Comparison of ENCODE assay signal across 9 mouse cellular contexts in genomic region chr15:3271216-3271615, GRCm38 (mm10). TPM values are rescaled to one million over a fixed set of nuclear protein-coding genes. Genes with fewer than 3 reads are reported as not detected.
DNase-seq lines count a peak whose midpoint lies in the region; ATAC-seq and TF ChIP-seq lines count a peak whose summit lies in the region.
"Had no signal": no experiment of that assay in that cellular context is flagged by ENCODE, and none has a peak within 500 bp of the region (broad histone marks: within the 10 kb centered on the region; RNA-seq: fewer than 3 reads in every experiment).

No protein-coding gene starts in this region.

- peak overlapping the region; percentile 97 for H3K27ac ChIP-seq in gastrocnemius, adult 2 months
- peak overlapping the region; percentile 36; the same call in 1 of the 2 replicates for H3K27ac ChIP-seq in embryonic facial prominence, embryonic 13.5 days
- H3K27ac ChIP-seq in hindbrain, embryonic 16.5 days (ENCODE audit: low read depth, low read length), result 0 out of 2 replicates have a peak overlapping the region, but pooled peaks have one; percentile 31
- H3K27ac ChIP-seq in liver, embryonic 15.5 days (replicated peaks), result peak overlapping the region; percentile 74
- no peak overlapping the region for H3K27ac ChIP-seq in neural tube, embryonic 15.5 days (replicated peaks)

- ATAC-seq in embryonic facial prominence, embryonic 13.5 days (ENCODE audit: insufficient number of reproducible peaks, insufficient read depth, low FRiP score, low TSS enrichment, low read depth), result no peak
- ATAC-seq in hindbrain, embryonic 16.5 days, result no peak
- 0 out of 2 replicates have a peak, but pooled peaks have one; percentile 6 for ATAC-seq in liver, embryonic 15.5 days (ENCODE audit: insufficient read depth)
- peak; percentile 29; the same call in 1 of the 2 replicates for ATAC-seq in neural tube, embryonic 15.5 days (ENCODE audit: low FRiP score)

- peak overlapping the region; percentile 58; the same call in 1 of the 2 replicates for H3K9ac ChIP-seq in embryonic facial prominence, embryonic 13.5 days
- H3K9ac ChIP-seq in hindbrain, embryonic 16.5 days (ENCODE audit: low read depth, low read length), result peak overlapping the region; percentile 46
- H3K9ac ChIP-seq in liver, embryonic 15.5 days, result peak overlapping the region; percentile 49
- H3K9ac ChIP-seq in neural tube, embryonic 15.5 days (replicated peaks), result no peak overlapping the region

- H3K27me3 ChIP-seq in embryonic facial prominence, embryonic 13.5 days, result no peaks in the 10 kb centered on the region
- no peaks in the 10 kb centered on the region for H3K27me3 ChIP-seq in hindbrain, embryonic 16.5 days (replicated peaks; ENCODE audit: control insufficient read depth, insufficient read depth, low read length)
- H3K27me3 ChIP-seq in liver, embryonic 15.5 days, result no peaks in the 10 kb centered on the region
- H3K27me3 ChIP-seq in neural tube, embryonic 15.5 days (replicated peaks), result no peaks in the 10 kb centered on the region

- peak overlapping the region; percentile 87 for H3K4me3 ChIP-seq in gastrocnemius, adult 2 months
- peak overlapping the region; percentile 43 for H3K4me3 ChIP-seq in embryonic facial prominence, embryonic 13.5 days
- H3K4me3 ChIP-seq in hindbrain, embryonic 16.5 days (ENCODE audit: low read length), result peak overlapping the region; percentile 37
- H3K4me3 ChIP-seq in liver, embryonic 15.5 days (replicated peaks), result peak overlapping the region; percentile 54
- peak overlapping the region; percentile 32 for H3K4me3 ChIP-seq in neural tube, embryonic 15.5 days (replicated peaks)

- peak; percentile 48 for DNase-seq in gastrocnemius, adult 2 months
- DNase-seq in gastrocnemius, postnatal 25 days, result no peak
- DNase-seq in right cerebral cortex, postnatal 4 days, result no peak
- DNase-seq in right cerebral cortex, postnatal 14 days, result no peak

- peak overlapping the region; percentile 59 for H3K4me2 ChIP-seq in embryonic facial prominence, embryonic 13.5 days
- H3K4me2 ChIP-seq in hindbrain, embryonic 16.5 days (ENCODE audit: low read length), result peak overlapping the region; percentile 45
- peak overlapping the region; percentile 58 for H3K4me2 ChIP-seq in liver, embryonic 15.5 days
- H3K4me2 ChIP-seq in neural tube, embryonic 15.5 days, result peak overlapping the region; percentile 54

- TF ChIP-seq CTCF in gastrocnemius, adult 2 months (IDR thresholded peaks at IDR 0.05), result no peak

- H3K9me3 ChIP-seq in embryonic facial prominence, embryonic 13.5 days, result no peaks in the 10 kb centered on the region
- H3K9me3 ChIP-seq in hindbrain, embryonic 16.5 days (ENCODE audit: control insufficient read depth, low read length), result no peaks in the 10 kb centered on the region
- H3K9me3 ChIP-seq in liver, embryonic 15.5 days (replicated peaks), result no peaks in the 10 kb centered on the region
- H3K9me3 ChIP-seq in neural tube, embryonic 15.5 days (replicated peaks), result no peaks in the 10 kb centered on the region
- H3K9me3 ChIP-seq: G1E had no signal

- WGBS in embryonic facial prominence, embryonic 13.5 days, result 29% methylated on average over 6 of the region's 6 CpGs
- WGBS in hindbrain, embryonic 16.5 days, result 35% methylated on average over 6 of the region's 6 CpGs
- 17% methylated on average over 6 of the region's 6 CpGs for WGBS in liver, embryonic 15.5 days (ENCODE audit: insufficient replicate concordance)
- 22% methylated on average over 6 of the region's 6 CpGs for WGBS in neural tube, embryonic 15.5 days

- intact Hi-C loops in gastrocnemius, adult 2 months (cut with DNase I), result loop anchor here (5.0 kb wide), 1 partner anchor 44 kb away; no protein-coding TSS in a partner anchor

- H3K4me1 ChIP-seq in embryonic facial prominence, embryonic 13.5 days, result peaks cover 19% of the 10 kb centered on the region
- H3K4me1 ChIP-seq in hindbrain, embryonic 16.5 days (ENCODE audit: control insufficient read depth, insufficient read depth, low read depth, low read length), result no peaks in the 10 kb centered on the region; the same call in 1 of the 2 replicates
- H3K4me1 ChIP-seq in liver, embryonic 15.5 days (replicated peaks), result peaks cover 13% of the 10 kb centered on the region
- peaks cover 4% of the 10 kb centered on the region for H3K4me1 ChIP-seq in neural tube, embryonic 15.5 days

- peaks cover 3% of the 10 kb centered on the region; the same call in 1 of the 2 replicates for H3K36me3 ChIP-seq in embryonic facial prominence, embryonic 13.5 days
- H3K36me3 ChIP-seq in hindbrain, embryonic 16.5 days (ENCODE audit: control insufficient read depth, insufficient read depth, low read length), result no peaks in the 10 kb centered on the region
- H3K36me3 ChIP-seq in liver, embryonic 15.5 days (replicated peaks), result no peaks in the 10 kb centered on the region; the same call in 1 of the 2 replicates
- no peaks in the 10 kb centered on the region for H3K36me3 ChIP-seq in neural tube, embryonic 15.5 days
- H3K36me3 ChIP-seq: G1E had no signal

RNA-seq across cellular contexts. Expression of gene Selenop, which starts 2.9 kb away (rescaled TPM):
- total RNA-seq in gastrocnemius, adult 2 months (2021), result 100 to 1,000 TPM; 104 to 171 TPM
- 100 to 1,000 TPM in 1 of 2 experiments, 10 to 100 TPM in 1; 96.8 to 141 TPM for total RNA-seq in gastrocnemius, postnatal 25 days (2021)
- 87.2 and 102 TPM in 2 replicates for polyA plus RNA-seq in embryonic facial prominence, embryonic 13.5 days (2015; fragmentation: Nextera tagmentation; extraction: Ambion mirVana)
- 148 and 166 TPM in 2 replicates for polyA plus RNA-seq in hindbrain, embryonic 16.5 days (2015; fragmentation: Nextera tagmentation; extraction: Ambion mirVana)
- 703 and 863 TPM in 2 replicates for polyA plus RNA-seq in liver, embryonic 15.5 days (2015; fragmentation: Nextera tagmentation; extraction: Ambion mirVana)
- polyA plus RNA-seq in neural tube, embryonic 15.5 days (2015; fragmentation: Nextera tagmentation; extraction: Ambion mirVana), result 142 and 158 TPM in 2 replicates
- polyA plus RNA-seq: G1E had no signal

RNA-seq across cellular contexts. Expression of gene Ccdc152, which starts 32.1 kb away (rescaled TPM):
- total RNA-seq in gastrocnemius, adult 2 months (2021), result not detected
- total RNA-seq in gastrocnemius, postnatal 25 days (2021), result not detected
- 0.34 TPM in 1 of 2 replicates, not detected in the other for polyA plus RNA-seq in embryonic facial prominence, embryonic 13.5 days (2015; fragmentation: Nextera tagmentation; extraction: Ambion mirVana)
- polyA plus RNA-seq in hindbrain, embryonic 16.5 days (2015; fragmentation: Nextera tagmentation; extraction: Ambion mirVana), result 0.25 and 0.27 TPM in 2 replicates
- polyA plus RNA-seq in liver, embryonic 15.5 days (2015; fragmentation: Nextera tagmentation; extraction: Ambion mirVana), result 0.78 and 1.1 TPM in 2 replicates
- polyA plus RNA-seq in neural tube, embryonic 15.5 days (2015; fragmentation: Nextera tagmentation; extraction: Ambion mirVana), result 0.28 TPM in 1 of 2 replicates, not detected in the other
- polyA plus RNA-seq: G1E had no signal

Comparison
In these comparisons a context has a peak if more than half of its experiments do, and no peak if none do; other contexts are left out.
1. H3K4me3 ChIP-seq: peak in every context shown above with its lines; median percentile 87 in gastrocnemius, adult 2 months; 54 in liver, embryonic 15.5 days; 43 in embryonic facial prominence, embryonic 13.5 days; 37 in hindbrain, embryonic 16.5 days; 32 in neural tube, embryonic 15.5 days.
2. ATAC-seq: peak in liver, embryonic 15.5 days (single experiment) and neural tube, embryonic 15.5 days (single experiment); none in embryonic facial prominence, embryonic 13.5 days (single experiment) and hindbrain, embryonic 16.5 days (single experiment).
3. Peak in every context shown above with its lines, with median percentiles within 50 percentile points of each other: H3K4me2 ChIP-seq.